Mouse (Mus musculus) ES-E14 (cell line): ENCODE measurements around the gene Slc50a1.

Experiments used
- CHD2 ChIP-seq: IDR thresholded peaks from 2 replicates; pipeline ENCODE4 v1.6.1; 2014; ENCODE audit warnings: mild to moderate bottlenecking, low read depth, low read length, inconsistent platforms
- HCFC1 ChIP-seq: IDR thresholded peaks from 2 replicates; pipeline ENCODE4 v1.6.1; 2012; ENCODE audit warnings: low read length, inconsistent platforms, borderline replicate concordance; ENCODE audit not compliant: insufficient read depth
- ZNF384 ChIP-seq: IDR thresholded peaks from 2 replicates; pipeline ENCODE4 v1.6.1; 2012; ENCODE audit warnings: low read depth, low read length, inconsistent platforms

DNA sequence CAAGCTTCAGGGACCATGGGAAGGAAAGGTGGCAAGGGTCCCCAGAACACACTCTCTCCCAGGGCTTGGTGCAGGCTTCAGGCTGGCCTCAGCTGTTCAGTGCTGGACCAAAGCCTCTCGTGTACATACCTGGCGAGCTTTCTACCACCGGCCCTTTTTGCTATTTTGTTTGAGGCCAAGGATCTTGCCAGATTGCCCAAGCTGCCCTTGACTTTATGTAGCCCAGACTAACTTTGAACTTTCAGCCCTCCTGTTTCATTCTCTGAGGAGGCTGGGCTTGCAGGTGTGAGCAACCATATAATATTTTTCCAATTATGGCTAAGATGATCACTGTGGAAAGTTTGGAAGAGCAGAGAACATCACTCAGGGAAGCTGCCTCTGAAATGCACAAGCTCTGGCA, 13.9 kb upstream of the Slc50a1 start:
- TF ChIP-seq CHD2 (no peak), HCFC1 (no peak), ZNF384 (no peak)
